Mouse (Mus musculus): ENCODE data around the gene Gm26558. TPM values are rescaled to one million over a fixed set of nuclear protein-coding genes. Genes with fewer than 3 reads are reported as not detected.

Gene Gm26558
- polyA plus RNA-seq, 1 experiment: 0.39 TPM

DNA sequence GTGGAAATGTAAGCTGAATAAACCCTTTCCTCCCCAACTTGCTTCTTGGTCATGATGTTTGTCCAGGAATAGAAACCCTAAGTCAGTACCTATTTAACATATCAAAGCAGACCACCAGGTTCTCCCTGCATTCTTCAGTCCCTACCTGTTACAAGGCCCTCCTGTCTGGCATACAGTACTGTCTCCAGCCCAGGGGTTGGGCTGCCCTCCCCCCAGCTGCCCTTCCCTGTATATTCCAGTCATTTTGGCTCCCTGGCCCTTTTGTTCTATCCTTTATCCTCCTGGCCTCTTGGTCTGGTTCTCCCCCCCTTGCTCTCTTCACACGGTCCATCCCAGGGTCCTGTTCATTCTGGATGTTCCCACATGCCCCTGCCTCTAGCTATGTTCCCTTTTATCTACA, 30.6 kb downstream of the Gm26558 start:
- H3K4me3 ChIP-seq (ENCODE audit: insufficient read depth, low read depth, low read length): no peak overlapping the region
- WGBS: 92% methylated on average over 1 of the region's 1 CpGs
- no peak for DNase-seq
- no peaks in the 10 kb centered on the region for H3K27me3 ChIP-seq (replicated peaks; ENCODE audit: control insufficient read depth, insufficient read depth, low read length)
- H3K4me1 ChIP-seq (ENCODE audit: control insufficient read depth, insufficient read depth, low read length): no peaks in the 10 kb centered on the region
- no peak for TF ChIP-seq CTCF (conservative IDR thresholded peaks at IDR 0.05; ENCODE audit: insufficient read depth, insufficient read length, low read depth, low read length)
- TF ChIP-seq POLR2A (IDR thresholded peaks at IDR 0.05; ENCODE audit: low read depth, low read length): no peak
- H3K27ac ChIP-seq (ENCODE audit: insufficient read depth, low read depth, low read length): no peak overlapping the region
- no peaks in the 10 kb centered on the region for H3K36me3 ChIP-seq (ENCODE audit: control insufficient read depth, insufficient read depth, low read length)

DNA sequence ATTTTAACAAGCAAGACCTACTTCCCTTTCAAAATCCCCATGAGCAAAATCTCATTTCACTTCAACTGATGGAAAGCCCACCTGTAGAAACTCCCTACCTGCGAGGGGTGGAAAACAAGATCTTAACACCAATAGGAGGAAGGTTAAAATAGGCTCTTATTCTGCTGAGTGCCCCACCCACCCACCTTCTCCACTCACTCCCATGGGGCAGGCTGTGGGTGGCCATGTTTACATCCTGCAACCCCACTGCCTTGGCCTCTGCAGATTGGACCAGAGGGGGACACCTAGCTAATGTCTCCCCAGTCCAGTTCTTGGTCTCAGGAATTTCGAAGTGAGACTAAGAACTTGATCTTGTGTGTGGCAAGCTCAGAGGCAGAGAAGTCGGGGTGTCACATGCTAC, 32.0 kb downstream of the Gm26558 start:
- Histone ChIP-seq H3K27ac (ENCODE audit: insufficient read depth, low read depth, low read length) (no peak overlapping the region), H3K27me3 (replicated peaks; ENCODE audit: control insufficient read depth, insufficient read depth, low read length) (no peaks in the 10 kb centered on the region), H3K4me3 (ENCODE audit: insufficient read depth, low read depth, low read length) (no peak overlapping the region), H3K4me1 (ENCODE audit: control insufficient read depth, insufficient read depth, low read length) (no peaks in the 10 kb centered on the region), H3K36me3 (ENCODE audit: control insufficient read depth, insufficient read depth, low read length) (no peaks in the 10 kb centered on the region)
- no peak for DNase-seq
- 62% methylated on average over 3 of the region's 3 CpGs for WGBS
- TF ChIP-seq POLR2A (IDR thresholded peaks at IDR 0.05; ENCODE audit: low read depth, low read length): no peak
- no peak for TF ChIP-seq CTCF (conservative IDR thresholded peaks at IDR 0.05; ENCODE audit: insufficient read depth, insufficient read length, low read depth, low read length)

DNA sequence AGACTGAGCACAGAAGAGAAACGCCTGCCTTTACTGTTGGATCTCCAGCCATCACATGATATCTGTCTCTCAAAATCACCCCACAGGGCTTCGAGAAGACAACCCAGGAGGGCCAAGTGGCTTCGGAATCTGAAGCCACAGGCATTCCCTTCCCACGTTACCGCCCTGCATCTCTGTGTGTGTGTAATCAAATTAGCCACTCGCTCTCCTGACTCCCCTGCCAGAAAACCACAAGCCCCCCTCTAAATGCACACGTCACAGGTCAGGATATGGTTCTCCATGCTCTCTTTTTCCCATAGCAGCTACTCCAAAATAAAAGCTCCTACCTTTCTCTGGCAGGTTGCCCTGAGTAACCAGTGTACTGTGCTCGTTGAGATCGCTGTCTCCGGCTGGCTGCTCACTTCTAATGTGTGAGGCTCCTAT, 32.6 kb downstream of the Gm26558 start:
- DNase-seq: peak; percentile 64
- TF ChIP-seq CTCF (conservative IDR thresholded peaks at IDR 0.05; ENCODE audit: insufficient read depth, insufficient read length, low read depth, low read length): no peak
- Histone ChIP-seq H3K27me3 (replicated peaks; ENCODE audit: control insufficient read depth, insufficient read depth, low read length) (no peaks in the 10 kb centered on the region), H3K4me3 (ENCODE audit: insufficient read depth, low read depth, low read length) (peak overlapping the region; percentile 39; the same call in 1 of the 2 replicates), H3K36me3 (ENCODE audit: control insufficient read depth, insufficient read depth, low read length) (no peaks in the 10 kb centered on the region), H3K27ac (ENCODE audit: insufficient read depth, low read depth, low read length) (no peak overlapping the region), H3K4me1 (ENCODE audit: control insufficient read depth, insufficient read depth, low read length) (no peaks in the 10 kb centered on the region)
- 11% methylated on average over 10 of the region's 10 CpGs for WGBS

DNA sequence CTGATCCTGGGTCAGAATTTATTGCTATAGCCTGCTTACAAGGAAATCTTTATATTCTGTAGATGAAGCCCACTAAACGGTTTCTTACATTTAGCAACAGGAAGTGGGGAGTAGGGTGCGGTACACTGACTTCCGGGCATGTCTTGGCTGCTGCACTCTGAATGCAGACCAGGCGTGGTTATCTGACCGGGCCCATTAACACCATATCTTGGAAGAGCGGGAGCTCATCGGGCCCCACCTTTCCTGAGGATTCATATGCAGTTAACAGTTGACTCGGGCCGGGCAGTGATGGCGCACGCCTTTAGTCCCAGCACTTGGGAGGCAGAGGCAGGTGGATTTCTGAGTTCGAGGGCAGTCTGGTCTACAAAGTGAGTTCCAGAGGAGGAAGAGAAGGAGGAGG, 33.5 kb downstream of the Gm26558 start:
- H3K4me1 ChIP-seq (ENCODE audit: control insufficient read depth, insufficient read depth, low read length): no peaks in the 10 kb centered on the region
- TF ChIP-seq POLR2A (IDR thresholded peaks at IDR 0.05; ENCODE audit: low read depth, low read length) (no peak), CTCF (conservative IDR thresholded peaks at IDR 0.05; ENCODE audit: insufficient read depth, insufficient read length, low read depth, low read length) (no peak)
- WGBS: 81% methylated on average over 12 of the region's 12 CpGs
- DNase-seq: no peak
- no peak overlapping the region for H3K4me3 ChIP-seq (ENCODE audit: insufficient read depth, low read depth, low read length)
- no peak overlapping the region for H3K27ac ChIP-seq (ENCODE audit: insufficient read depth, low read depth, low read length)
- H3K36me3 ChIP-seq (ENCODE audit: control insufficient read depth, insufficient read depth, low read length): no peaks in the 10 kb centered on the region
- H3K27me3 ChIP-seq (replicated peaks; ENCODE audit: control insufficient read depth, insufficient read depth, low read length): no peaks in the 10 kb centered on the region

DNA sequence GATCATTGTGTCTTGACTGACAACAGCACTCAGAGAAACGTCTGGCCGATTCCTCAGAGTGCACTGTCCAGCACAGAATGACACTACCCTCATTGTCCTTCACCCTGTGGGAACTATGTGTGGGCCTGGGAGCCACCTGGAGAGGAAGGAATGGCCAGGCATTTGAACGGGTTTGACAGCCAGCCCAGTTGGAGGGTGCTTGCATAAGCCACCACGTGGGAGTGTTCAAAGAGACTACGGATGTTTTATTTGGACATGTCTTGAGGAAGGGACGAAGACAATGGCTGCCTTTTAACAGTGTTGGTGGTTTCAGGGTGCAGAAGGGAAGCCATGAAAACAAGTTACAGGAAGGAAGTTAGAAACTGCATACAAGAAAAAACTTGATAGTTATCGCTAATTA, 36.1 kb downstream of the Gm26558 start:
- Histone ChIP-seq H3K36me3 (ENCODE audit: control insufficient read depth, insufficient read depth, low read length) (no peaks in the 10 kb centered on the region), H3K4me1 (ENCODE audit: control insufficient read depth, insufficient read depth, low read length) (no peaks in the 10 kb centered on the region), H3K27me3 (replicated peaks; ENCODE audit: control insufficient read depth, insufficient read depth, low read length) (no peaks in the 10 kb centered on the region), H3K27ac (ENCODE audit: insufficient read depth, low read depth, low read length) (no peak overlapping the region), H3K4me3 (ENCODE audit: insufficient read depth, low read depth, low read length) (no peak overlapping the region)
- TF ChIP-seq POLR2A (IDR thresholded peaks at IDR 0.05; ENCODE audit: low read depth, low read length) (no peak), CTCF (conservative IDR thresholded peaks at IDR 0.05; ENCODE audit: insufficient read depth, insufficient read length, low read depth, low read length) (no peak)
- WGBS: 56% methylated on average over 7 of the region's 7 CpGs
- no peak for DNase-seq

DNA sequence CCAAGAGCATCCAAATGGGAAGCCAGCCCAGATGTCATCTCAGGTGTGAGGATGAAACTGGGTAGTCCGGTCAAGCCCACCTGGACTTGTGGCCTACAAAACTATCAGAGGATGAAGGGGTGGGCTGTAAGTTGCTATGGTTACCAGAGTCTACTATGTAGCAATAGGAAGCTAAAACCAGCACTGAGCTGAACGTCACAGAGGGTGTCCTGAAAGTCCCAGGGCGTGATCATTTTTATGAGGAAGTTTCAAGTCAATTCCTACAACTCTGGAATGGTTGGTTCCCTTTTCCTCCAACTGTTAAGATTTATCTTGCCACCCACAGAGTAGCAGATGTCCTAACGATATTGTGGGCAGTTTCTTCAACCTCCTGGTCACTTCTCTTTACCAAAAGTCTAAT, 39.7 kb downstream of the Gm26558 start:
- TF ChIP-seq CTCF (conservative IDR thresholded peaks at IDR 0.05; ENCODE audit: insufficient read depth, insufficient read length, low read depth, low read length): no peak
- TF ChIP-seq POLR2A (IDR thresholded peaks at IDR 0.05; ENCODE audit: low read depth, low read length): no peak
- no peak for DNase-seq
- no peaks in the 10 kb centered on the region for H3K4me1 ChIP-seq (ENCODE audit: control insufficient read depth, insufficient read depth, low read length)
- WGBS: 74% methylated on average over 4 of the region's 4 CpGs
- no peaks in the 10 kb centered on the region for H3K27me3 ChIP-seq (replicated peaks; ENCODE audit: control insufficient read depth, insufficient read depth, low read length)
- H3K27ac ChIP-seq (ENCODE audit: insufficient read depth, low read depth, low read length): no peak overlapping the region
- no peak overlapping the region for H3K4me3 ChIP-seq (ENCODE audit: insufficient read depth, low read depth, low read length)
- H3K36me3 ChIP-seq (ENCODE audit: control insufficient read depth, insufficient read depth, low read length): no peaks in the 10 kb centered on the region

DNA sequence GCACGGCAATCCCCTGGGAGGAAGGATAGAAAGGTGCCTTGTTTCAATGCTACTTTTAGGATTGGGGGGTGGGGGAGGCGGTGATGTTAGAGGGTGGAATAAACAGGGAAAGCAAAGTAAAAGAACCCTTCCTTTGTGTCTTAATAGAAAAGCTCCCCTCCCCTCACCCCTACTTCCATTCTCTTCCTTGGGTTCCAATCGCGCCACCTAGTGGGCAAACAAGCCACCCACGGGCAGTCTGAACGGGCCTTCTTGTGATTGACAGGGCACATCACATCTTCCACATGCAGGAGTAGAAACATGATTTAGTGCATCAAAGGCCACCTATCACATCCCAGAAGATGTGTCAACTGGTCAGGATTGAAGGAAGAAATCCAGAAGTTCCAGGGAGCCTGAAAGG, 41.7 kb downstream of the Gm26558 start:
- Histone ChIP-seq H3K36me3 (ENCODE audit: control insufficient read depth, insufficient read depth, low read length) (no peaks in the 10 kb centered on the region), H3K27ac (ENCODE audit: insufficient read depth, low read depth, low read length) (no peak overlapping the region), H3K27me3 (replicated peaks; ENCODE audit: control insufficient read depth, insufficient read depth, low read length) (no peaks in the 10 kb centered on the region), H3K4me3 (ENCODE audit: insufficient read depth, low read depth, low read length) (no peak overlapping the region), H3K4me1 (ENCODE audit: control insufficient read depth, insufficient read depth, low read length) (no peaks in the 10 kb centered on the region; the same call in 1 of the 2 replicates)
- 31% methylated on average over 6 of the region's 6 CpGs for WGBS
- TF ChIP-seq POLR2A (IDR thresholded peaks at IDR 0.05; ENCODE audit: low read depth, low read length) (no peak), CTCF (conservative IDR thresholded peaks at IDR 0.05; ENCODE audit: insufficient read depth, insufficient read length, low read depth, low read length) (peak; percentile 53)
- DNase-seq: peak; percentile 31
